Mouse (Mus musculus) ovary, postnatal 14 days (tissue): Measurements from ENCODE around the gene Cdh23.

ENCODE experiments used
- DNase-seq: peaks from one replicate; pipeline ENCODE4 v3.0.0; 2022; ENCODE audit warnings: low spot score

Gene Cdh23

GRCm38 (mm10) chr10:60400507-60401295, 295.6 kb downstream of the Cdh23 start:
- DNase-seq: no peak

- no peak for DNase-seq
Observed at GRCm38 (mm10) chr10:60399449-60399848, 296.8 kb downstream of the Cdh23 start, which contains the start of gene Gm17455. Gene Gm17455, plus strand, starts transcription at chr10:60399726.

- DNase-seq: no peak
Observed at GRCm38 (mm10) chr10:60398051-60398814, 298.1 kb downstream of the Cdh23 start.

DNA sequence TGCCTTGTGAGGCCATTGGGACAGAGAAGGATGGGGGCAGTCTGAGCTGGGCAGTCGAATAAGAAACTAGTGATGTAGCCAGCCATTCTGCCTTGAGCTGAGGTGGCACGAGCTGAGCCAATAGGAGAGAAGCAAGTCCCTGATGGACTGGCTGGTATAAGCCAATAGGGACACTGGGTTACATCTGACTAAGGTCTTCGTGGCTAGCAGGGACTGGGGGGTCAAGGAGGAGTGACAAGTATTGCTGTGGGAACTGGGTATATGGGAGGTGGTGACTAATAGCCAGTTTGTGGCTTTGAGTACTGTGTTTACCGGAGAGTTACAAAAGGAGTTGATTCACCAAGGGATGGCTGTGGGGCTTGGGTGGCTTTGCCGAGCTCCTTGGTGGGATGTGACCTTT, 300.7 kb downstream of the Cdh23 start:
- DNase-seq: no peak

- no peak for DNase-seq
Observed at GRCm38 (mm10) chr10:60394936-60395335, 301.4 kb downstream of the Cdh23 start.

DNA sequence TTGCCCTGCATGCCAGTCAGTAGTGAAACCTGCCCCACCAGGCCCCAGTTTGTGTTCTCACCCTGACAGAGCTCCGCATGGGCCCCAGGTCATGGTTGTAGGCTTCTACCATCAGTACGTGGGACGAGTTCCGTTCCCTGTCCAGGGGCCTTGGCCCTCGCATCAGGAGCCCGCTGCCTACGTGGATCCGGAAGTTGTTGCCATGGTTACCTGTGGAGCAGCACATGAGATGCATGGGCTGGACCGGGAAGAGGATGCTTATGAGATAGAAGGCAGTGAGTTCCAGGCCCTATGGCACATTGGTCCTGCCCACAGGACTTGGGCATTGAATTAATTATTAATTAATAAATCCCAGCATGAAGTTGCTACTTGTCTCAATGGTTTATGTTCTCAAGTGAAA, 304.6 kb downstream of the Cdh23 start:
- DNase-seq: no peak

- no peak for DNase-seq
Observed at GRCm38 (mm10) chr10:60390904-60391420, 305.3 kb downstream of the Cdh23 start.

GRCm38 (mm10) chr10:60390177-60390903, 305.9 kb downstream of the Cdh23 start:
- DNase-seq: no peak

DNA sequence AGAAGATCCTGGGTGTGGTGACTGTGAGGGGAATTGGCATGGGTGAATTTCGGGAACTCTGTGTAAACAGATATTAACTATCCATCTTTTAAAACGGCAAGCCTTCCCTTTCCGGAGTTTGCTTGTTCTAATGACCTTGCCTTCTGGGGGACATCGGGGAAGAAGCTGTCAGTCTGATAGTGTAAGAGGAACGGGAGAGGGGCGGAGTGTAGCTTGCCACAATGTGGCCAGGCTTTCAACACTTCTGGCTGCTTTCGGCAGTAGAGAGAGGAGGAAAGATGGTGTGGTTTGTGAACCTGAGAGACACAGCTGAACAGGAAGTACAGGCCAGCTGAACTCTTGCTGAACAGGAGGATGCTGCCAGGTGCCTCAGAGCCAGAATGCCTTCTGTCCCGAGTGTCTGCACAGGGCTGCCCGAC, 306.8 kb downstream of the Cdh23 start:
- DNase-seq: no peak

DNA sequence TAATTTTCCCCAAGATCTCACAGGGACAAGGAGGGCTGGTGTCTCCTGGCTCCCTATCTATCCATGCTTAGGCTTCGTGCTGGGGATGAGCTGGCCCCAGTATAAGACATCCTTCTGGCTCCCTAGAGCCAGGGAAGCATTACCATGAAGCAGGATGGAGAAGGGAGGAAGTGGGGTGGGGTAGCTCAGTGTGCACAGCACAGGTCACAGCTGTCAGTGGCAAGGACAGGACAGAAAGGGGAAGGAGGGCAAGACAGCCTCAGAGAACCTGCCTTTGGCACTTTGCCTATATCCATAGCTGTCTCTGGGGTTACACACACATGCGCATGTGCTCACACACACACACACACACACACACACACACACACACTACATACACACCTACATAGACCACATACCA, 308.0 kb downstream of the Cdh23 start:
- DNase-seq: no peak

- DNase-seq: no peak
Observed at GRCm38 (mm10) chr10:60381142-60381925, 315.0 kb downstream of the Cdh23 start.

DNA sequence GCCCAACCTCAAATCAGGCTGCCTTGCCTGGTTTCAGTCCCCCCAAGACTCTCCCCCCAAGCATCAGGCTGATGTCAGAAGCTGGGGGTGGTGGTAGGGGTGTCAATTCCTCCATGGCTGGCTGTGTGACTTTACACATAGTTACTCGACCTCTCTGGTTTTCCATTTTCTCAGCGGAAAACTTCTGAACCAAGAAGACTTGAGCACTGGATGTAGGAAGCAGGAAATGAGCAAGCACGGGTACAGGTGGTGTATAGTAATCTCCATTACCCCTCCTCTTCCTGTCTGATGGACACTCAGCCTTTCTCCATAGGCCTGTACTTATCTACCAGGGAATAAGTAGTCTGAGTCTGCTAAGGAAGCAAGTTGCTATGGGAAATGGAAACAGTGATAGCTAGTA, 316.1 kb downstream of the Cdh23 start:
- no peak for DNase-seq

GRCm38 (mm10) chr10:60379419-60379957, 316.8 kb downstream of the Cdh23 start:
- DNase-seq: no peak

GRCm38 (mm10) chr10:60376704-60377103, 319.6 kb downstream of the Cdh23 start:
- no peak for DNase-seq

DNA sequence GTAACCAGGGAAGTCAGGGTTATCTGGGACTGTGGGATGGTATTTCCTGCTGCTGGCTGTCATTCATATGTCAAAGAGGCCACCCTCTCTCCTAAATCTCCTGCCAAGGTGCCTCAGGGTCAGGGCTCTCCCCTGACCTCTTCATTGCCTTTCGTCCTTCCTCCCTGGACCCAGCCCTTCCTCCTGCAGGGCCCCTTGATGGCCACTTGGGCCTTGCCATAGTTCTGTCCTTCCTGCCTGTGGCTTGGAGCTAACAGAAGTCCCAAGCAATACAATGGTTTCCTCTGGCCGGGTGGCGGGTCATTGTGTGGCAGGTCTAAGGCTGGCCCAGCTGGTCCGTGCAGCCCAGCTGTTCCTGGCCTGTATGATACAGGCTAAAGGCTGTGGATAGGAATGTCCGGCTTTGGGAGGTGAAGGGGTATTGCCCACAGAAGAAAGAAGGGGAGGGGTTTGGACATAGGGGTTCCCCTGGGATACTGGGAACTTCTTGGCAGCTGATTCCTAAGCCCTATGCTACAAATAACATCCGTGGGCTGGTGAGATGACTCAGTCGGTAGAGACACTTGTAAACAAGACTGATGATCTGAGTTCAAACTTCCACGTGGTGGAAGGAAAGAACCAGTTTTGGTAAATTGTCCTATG, 322.2 kb downstream of the Cdh23 start:
- DNase-seq: no peak

GRCm38 (mm10) chr10:60373543-60373936, 322.8 kb downstream of the Cdh23 start:
- DNase-seq: no peak

GRCm38 (mm10) chr10:60371596-60372386, 324.5 kb downstream of the Cdh23 start:
- DNase-seq: no peak

GRCm38 (mm10) chr10:60370601-60371061, 325.7 kb downstream of the Cdh23 start:
- DNase-seq: no peak

DNA sequence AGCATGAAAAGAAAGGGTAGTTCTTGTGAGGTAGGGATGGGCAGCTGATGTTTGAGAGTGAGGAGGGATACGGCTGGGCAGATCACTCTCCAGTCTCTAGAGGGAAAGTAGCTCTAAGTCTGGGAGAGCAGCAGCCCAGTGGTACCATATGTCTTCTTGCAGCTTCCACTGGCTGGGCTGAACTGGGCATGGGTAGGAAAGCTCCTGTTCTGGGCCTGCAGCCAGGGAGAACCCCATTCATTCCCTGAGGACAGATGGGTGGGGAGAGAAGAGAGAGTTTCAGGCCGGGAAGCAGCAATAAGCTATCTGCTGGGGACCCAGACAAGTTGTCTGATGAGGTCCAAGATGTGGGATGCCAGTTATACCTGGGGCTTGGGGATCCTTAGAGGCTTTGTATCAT, 326.2 kb downstream of the Cdh23 start:
- DNase-seq: no peak

GRCm38 (mm10) chr10:60369405-60369804, 326.9 kb downstream of the Cdh23 start:
- DNase-seq: no peak
